16 mouse cellular contexts compared by ENCODE assay signal in genomic region chr3:94587962-94588361, GRCm38 (mm10). TPM values are rescaled to one million over a fixed set of nuclear protein-coding genes. Genes with fewer than 3 reads are reported as not detected.
DNase-seq lines count a peak whose midpoint lies in the region; ATAC-seq and TF ChIP-seq lines count a peak whose summit lies in the region.
"Had no signal": no experiment of that assay in that cellular context is flagged by ENCODE, and none has a peak within 500 bp of the region (broad histone marks: within the 10 kb centered on the region; RNA-seq: fewer than 3 reads in every experiment).

No protein-coding gene starts in this region.

- no peaks in the 10 kb centered on the region for H3K27me3 ChIP-seq in liver, postnatal 0 days (ENCODE audit: insufficient read depth, low read length)
- peaks cover 2% of the 10 kb centered on the region; the same call in 1 of the 2 replicates for H3K27me3 ChIP-seq in intestine, embryonic 16.5 days (replicated peaks; ENCODE audit: control insufficient read depth, insufficient read depth, low read length)
- no peaks in the 10 kb centered on the region for H3K27me3 ChIP-seq in stomach, embryonic 16.5 days (ENCODE audit: control insufficient read depth, insufficient read depth, low read length)
- H3K27me3 ChIP-seq: limb, embryonic 15.5 days; neural tube, embryonic 13.5 days had no signal

- no peak for TF ChIP-seq EP300 in liver, postnatal 0 days (IDR thresholded peaks at IDR 0.05; ENCODE audit: low read depth)

- H3K36me3 ChIP-seq in liver, postnatal 0 days (replicated peaks; ENCODE audit: insufficient read depth, low read length) = no peaks in the 10 kb centered on the region
- no peaks in the 10 kb centered on the region for H3K36me3 ChIP-seq in intestine, embryonic 16.5 days (ENCODE audit: control insufficient read depth, insufficient read depth, low read length)
- H3K36me3 ChIP-seq in stomach, embryonic 16.5 days (ENCODE audit: control insufficient read depth, insufficient read depth, low read length) = no peaks in the 10 kb centered on the region
- H3K36me3 ChIP-seq: limb, embryonic 15.5 days; midbrain, embryonic 10.5 days; neural tube, embryonic 13.5 days had no signal

- peak overlapping the region; percentile 24 for H3K4me2 ChIP-seq in liver, postnatal 0 days (ENCODE audit: low read depth, low read length)
- no peak overlapping the region for H3K4me2 ChIP-seq in intestine, embryonic 16.5 days (ENCODE audit: low read depth, low read length)
- H3K4me2 ChIP-seq in stomach, embryonic 16.5 days (ENCODE audit: low read depth, low read length) = no peak overlapping the region
- H3K4me2 ChIP-seq: limb, embryonic 15.5 days; neural tube, embryonic 13.5 days had no signal

- 53% methylated on average over 5 of the region's 5 CpGs for WGBS in liver, postnatal 0 days (ENCODE audit: insufficient replicate concordance)
- 49% methylated on average over 5 of the region's 5 CpGs for WGBS in intestine, embryonic 16.5 days
- WGBS in stomach, embryonic 16.5 days = 59% methylated on average over 5 of the region's 5 CpGs

- no peaks in the 10 kb centered on the region for H3K9me3 ChIP-seq in liver, postnatal 0 days (ENCODE audit: low read length)
- H3K9me3 ChIP-seq in intestine, embryonic 16.5 days (ENCODE audit: control insufficient read depth, low read length) = no peaks in the 10 kb centered on the region
- H3K9me3 ChIP-seq in stomach, embryonic 16.5 days (replicated peaks; ENCODE audit: control insufficient read depth, low read length) = no peaks in the 10 kb centered on the region
- H3K9me3 ChIP-seq: limb, embryonic 15.5 days; midbrain, embryonic 10.5 days; neural tube, embryonic 13.5 days had no signal

- intact Hi-C loops in gastrocnemius, postnatal 14 days (cut with DNase I; ENCODE audit: low total_unique reads) = no loop called here

- H3K27ac ChIP-seq in liver, postnatal 0 days (ENCODE audit: low read depth) = 0 out of 2 replicates have a peak overlapping the region, but pooled peaks have one; percentile 26
- no peak overlapping the region; the same call in 1 of the 2 replicates for H3K27ac ChIP-seq in intestine, embryonic 16.5 days (ENCODE audit: low read length)
- H3K27ac ChIP-seq in stomach, embryonic 16.5 days (ENCODE audit: low read length) = peak overlapping the region; percentile 49; the same call in 1 of the 2 replicates
- H3K27ac ChIP-seq: limb, embryonic 15.5 days; midbrain, embryonic 10.5 days; neural tube, embryonic 13.5 days had no signal

- H3K4me1 ChIP-seq in liver, postnatal 0 days (ENCODE audit: insufficient read depth) = peaks cover 5% of the 10 kb centered on the region; the same call in 1 of the 2 replicates
- peaks cover 6% of the 10 kb centered on the region; the same call in 1 of the 2 replicates for H3K4me1 ChIP-seq in intestine, embryonic 16.5 days (ENCODE audit: control insufficient read depth, insufficient read depth, low read length)
- H3K4me1 ChIP-seq in stomach, embryonic 16.5 days (ENCODE audit: control insufficient read depth, insufficient read depth, low read length) = no peaks in the 10 kb centered on the region
- H3K4me1 ChIP-seq: limb, embryonic 15.5 days; midbrain, embryonic 10.5 days; neural tube, embryonic 13.5 days had no signal

- ATAC-seq in liver, postnatal 0 days = peak; percentile 61
- ATAC-seq in intestine, embryonic 16.5 days = peak; percentile 92
- peak; percentile 76 for ATAC-seq in stomach, embryonic 16.5 days (ENCODE audit: insufficient read depth, low FRiP score)

- no peak overlapping the region for H3K4me3 ChIP-seq in liver, postnatal 0 days (ENCODE audit: low read depth, low read length)
- H3K4me3 ChIP-seq in intestine, embryonic 16.5 days (ENCODE audit: low read length) = no peak overlapping the region
- no peak overlapping the region for H3K4me3 ChIP-seq in stomach, embryonic 16.5 days (replicated peaks; ENCODE audit: low read length)
- H3K4me3 ChIP-seq: limb, embryonic 15.5 days; midbrain, embryonic 10.5 days; neural tube, embryonic 13.5 days had no signal

- peak; percentile 27 for DNase-seq in liver, postnatal 0 days
- no peak for DNase-seq in liver
- DNase-seq in adrenal gland, postnatal 10 days = peak; percentile 20
- no peak for DNase-seq in gastrocnemius, postnatal 14 days
- no peak for DNase-seq in cerebellum, adult 9-11 months
- DNase-seq: embryo, embryonic 11 days; kidney, postnatal 36 days; layer of hippocampus, postnatal 36 days; right cerebral cortex, postnatal 14 days; thymus, postnatal 14 days had no signal

- H3K9ac ChIP-seq in liver, postnatal 0 days (replicated peaks) = no peak overlapping the region
- no peak overlapping the region for H3K9ac ChIP-seq in intestine, embryonic 16.5 days (ENCODE audit: low read depth, low read length)
- no peak overlapping the region for H3K9ac ChIP-seq in stomach, embryonic 16.5 days (ENCODE audit: low read length)
- H3K9ac ChIP-seq: limb, embryonic 15.5 days; neural tube, embryonic 13.5 days had no signal

- TF ChIP-seq CTCF in liver, postnatal 0 days (IDR thresholded peaks at IDR 0.05; ENCODE audit: low read depth) = no peak

RNA-seq across cellular contexts. Expression of gene Snx27, which starts 5.4 kb away (rescaled TPM):
- polyA plus RNA-seq in liver, postnatal 0 days (2015; fragmentation: Nextera tagmentation; extraction: Ambion mirVana) = 9.9 and 10.1 TPM in 2 replicates
- 10 to 100 TPM; 33.0 to 36.1 TPM for total RNA-seq in adrenal gland, postnatal 10 days (2021)
- 26.7 and 27.4 TPM in 2 replicates for polyA plus RNA-seq in intestine, embryonic 16.5 days (2015; fragmentation: Nextera tagmentation; extraction: Ambion mirVana)
- 29.6 and 31.4 TPM in 2 replicates for polyA plus RNA-seq in stomach, embryonic 16.5 days (2015; fragmentation: Nextera tagmentation; extraction: Ambion mirVana)
- total RNA-seq in gastrocnemius, postnatal 14 days (2021) = 10 to 100 TPM; 23.8 to 25.1 TPM

RNA-seq across cellular contexts. Expression of gene Gm10972, which starts 55.0 kb away (rescaled TPM):
- polyA plus RNA-seq in liver, postnatal 0 days (2015; fragmentation: Nextera tagmentation; extraction: Ambion mirVana) = not detected in 2 replicates
- total RNA-seq in adrenal gland, postnatal 10 days (2021) = not detected
- not detected in 2 replicates for polyA plus RNA-seq in intestine, embryonic 16.5 days (2015; fragmentation: Nextera tagmentation; extraction: Ambion mirVana)
- polyA plus RNA-seq in stomach, embryonic 16.5 days (2015; fragmentation: Nextera tagmentation; extraction: Ambion mirVana) = not detected in 2 replicates
- not detected for total RNA-seq in gastrocnemius, postnatal 14 days (2021)
- total RNA-seq: layer of hippocampus, postnatal 36 days had no signal
- polyA plus RNA-seq: heart, embryonic 16.5 days; limb, embryonic 15.5 days; midbrain, embryonic 10.5 days; neural tube, embryonic 13.5 days had no signal

Comparison
In these comparisons a context has a peak if more than half of its experiments do, and no peak if none do; other contexts are left out.
1. DNase-seq: peak in liver, postnatal 0 days (single experiment) and adrenal gland, postnatal 10 days (single experiment); none in liver (single experiment), gastrocnemius, postnatal 14 days (single experiment) and cerebellum, adult 9-11 months (single experiment).
2. Peak in every context shown above with its lines, with median percentiles within 50 percentile points of each other: ATAC-seq.